Mouse (Mus musculus): Measurements from ENCODE around the gene Lrba.

Gene Lrba

GRCm38 (mm10) chr3:86689305-86689704, 464.8 kb downstream of the Lrba start:
- no peak for DNase-seq

GRCm38 (mm10) chr3:86692779-86693178, 468.3 kb downstream of the Lrba start:
- no peak for DNase-seq

GRCm38 (mm10) chr3:86693553-86693952, 469.1 kb downstream of the Lrba start:
- DNase-seq = no peak

GRCm38 (mm10) chr3:86698947-86699346, 474.5 kb downstream of the Lrba start:
- DNase-seq = no peak

- no peak for DNase-seq
These were observed 476.7 kb downstream of the Lrba start for GRCm38 (mm10) chr3:86701163-86701563.

- DNase-seq = no peak
These were observed 485.0 kb downstream of the Lrba start for GRCm38 (mm10) chr3:86709472-86709871.

- no peak for DNase-seq
These were observed 487.1 kb downstream of the Lrba start for GRCm38 (mm10) chr3:86711530-86711929.

GRCm38 (mm10) chr3:86712758-86713157, 488.3 kb downstream of the Lrba start:
- no peak for DNase-seq

GRCm38 (mm10) chr3:86714446-86714845, 490.0 kb downstream of the Lrba start:
- no peak for DNase-seq

- no peak for DNase-seq
These were observed 499.2 kb downstream of the Lrba start for GRCm38 (mm10) chr3:86723415-86724298.

- DNase-seq = no peak
These were observed 500.6 kb downstream of the Lrba start for GRCm38 (mm10) chr3:86725113-86725512.

GRCm38 (mm10) chr3:86738831-86739230, 514.4 kb downstream of the Lrba start:
- no peak for DNase-seq

GRCm38 (mm10) chr3:86739745-86740144, 515.3 kb downstream of the Lrba start:
- DNase-seq = no peak

GRCm38 (mm10) chr3:86745348-86745747, 520.9 kb downstream of the Lrba start:
- no peak for DNase-seq

- DNase-seq = no peak
These were observed 521.5 kb downstream of the Lrba start for GRCm38 (mm10) chr3:86745769-86746512.

- DNase-seq = no peak
These were observed 526.2 kb downstream of the Lrba start for GRCm38 (mm10) chr3:86750652-86751051.

GRCm38 (mm10) chr3:86754178-86754577, 529.7 kb downstream of the Lrba start:
- DNase-seq = no peak

GRCm38 (mm10) chr3:86754595-86755557, 530.4 kb downstream of the Lrba start:
- no peak for DNase-seq

- DNase-seq = no peak
These were observed 532.1 kb downstream of the Lrba start for GRCm38 (mm10) chr3:86756548-86756947.

- DNase-seq = no peak
These were observed 534.2 kb downstream of the Lrba start for GRCm38 (mm10) chr3:86758727-86759126.

GRCm38 (mm10) chr3:86759383-86759782, 534.9 kb downstream of the Lrba start:
- DNase-seq = no peak

- no peak for DNase-seq
These were observed 535.4 kb downstream of the Lrba start for GRCm38 (mm10) chr3:86759834-86760233.

- no peak for DNase-seq
These were observed 536.0 kb downstream of the Lrba start for GRCm38 (mm10) chr3:86760474-86760873.

Data from spleen, adult 18-20 months (tissue).